Mouse (Mus musculus): ENCODE data around the gene Zcchc8. TPM values are rescaled to one million over a fixed set of nuclear protein-coding genes. Genes with fewer than 3 reads are reported as not detected.

The Zcchc8 gene
- polyA plus RNA-seq, 1 experiment from 2014 or later = 30.7 TPM

GRCm38 (mm10) chr5:123664329-123664728 is 56.6 kb downstream of the Zcchc8 start:
- H3K4me2 ChIP-seq = no peak overlapping the region
- H3K9me3 ChIP-seq (replicated peaks) = no peaks in the 10 kb centered on the region
- no peaks in the 10 kb centered on the region for H3K27me3 ChIP-seq
- H3K4me3 ChIP-seq (replicated peaks) = no peak overlapping the region
- DNase-seq (no peak), ATAC-seq (ENCODE audit: low read depth) (no peak)
- peaks cover 52% of the 10 kb centered on the region for H3K4me1 ChIP-seq (replicated peaks)
- H3K27ac ChIP-seq = no peak overlapping the region
- no peaks in the 10 kb centered on the region for H3K36me3 ChIP-seq
- H3K9ac ChIP-seq = no peak overlapping the region
- WGBS (ENCODE audit: insufficient replicate concordance) = 62% methylated on average over 7 of the region's 7 CpGs

GRCm38 (mm10) chr5:123662059-123662458 is 58.8 kb downstream of the Zcchc8 start:
- Histone ChIP-seq H3K27ac (peak overlapping the region; percentile 41; the same call in 1 of the 2 replicates), H3K4me3 (replicated peaks) (no peak overlapping the region), H3K4me2 (no peak overlapping the region), H3K9me3 (replicated peaks) (no peaks in the 10 kb centered on the region), H3K36me3 (no peaks in the 10 kb centered on the region), H3K4me1 (replicated peaks) (peaks cover 42% of the 10 kb centered on the region), H3K27me3 (no peaks in the 10 kb centered on the region), H3K9ac (no peak overlapping the region)
- WGBS (ENCODE audit: insufficient replicate concordance) = 9% methylated on average over 9 of the region's 9 CpGs
- DNase-seq (no peak), ATAC-seq (ENCODE audit: low read depth) (no peak)

- Histone ChIP-seq H3K4me3 (replicated peaks) (no peak overlapping the region), H3K4me1 (replicated peaks) (peaks cover 37% of the 10 kb centered on the region), H3K9me3 (replicated peaks) (no peaks in the 10 kb centered on the region), H3K36me3 (no peaks in the 10 kb centered on the region), H3K27me3 (no peaks in the 10 kb centered on the region), H3K9ac (no peak overlapping the region), H3K4me2 (no peak overlapping the region), H3K27ac (peak overlapping the region; percentile 41; the same call in 1 of the 2 replicates)
- no peak for ATAC-seq (ENCODE audit: low read depth)
- 51% methylated on average over 3 of the region's 3 CpGs for WGBS (ENCODE audit: insufficient replicate concordance)
- no peak for DNase-seq
Measured at GRCm38 (mm10) chr5:123661602-123662001, 59.3 kb downstream of the Zcchc8 start.

- no peak overlapping the region for H3K27ac ChIP-seq
- no peak overlapping the region for H3K9ac ChIP-seq
- H3K36me3 ChIP-seq = peaks cover 7% of the 10 kb centered on the region
- ATAC-seq (ENCODE audit: low read depth) (no peak), DNase-seq (no peak)
- H3K4me2 ChIP-seq = no peak overlapping the region
- no peaks in the 10 kb centered on the region for H3K27me3 ChIP-seq
- H3K9me3 ChIP-seq (replicated peaks) = no peaks in the 10 kb centered on the region
- H3K4me1 ChIP-seq (replicated peaks) = peaks cover 30% of the 10 kb centered on the region
- no peak overlapping the region for H3K4me3 ChIP-seq (replicated peaks)
- WGBS (ENCODE audit: insufficient replicate concordance) = 34% methylated on average over 7 of the region's 7 CpGs
Measured at GRCm38 (mm10) chr5:123657651-123658050, 63.2 kb downstream of the Zcchc8 start.

GRCm38 (mm10) chr5:123654937-123655336 is 66.0 kb downstream of the Zcchc8 start:
- 35% methylated on average over 5 of the region's 5 CpGs for WGBS (ENCODE audit: insufficient replicate concordance)
- H3K9me3 ChIP-seq (replicated peaks) = no peaks in the 10 kb centered on the region
- H3K27ac ChIP-seq = no peak overlapping the region
- H3K4me3 ChIP-seq (replicated peaks) = no peak overlapping the region
- H3K4me1 ChIP-seq (replicated peaks) = peaks cover 16% of the 10 kb centered on the region
- H3K4me2 ChIP-seq = no peak overlapping the region
- H3K27me3 ChIP-seq = no peaks in the 10 kb centered on the region
- ATAC-seq (ENCODE audit: low read depth) = peak; percentile 60
- no peak overlapping the region for H3K9ac ChIP-seq
- H3K36me3 ChIP-seq = peaks cover 7% of the 10 kb centered on the region
- no peak for DNase-seq

- H3K4me2 ChIP-seq = no peak overlapping the region
- H3K4me1 ChIP-seq (replicated peaks) = peaks cover 16% of the 10 kb centered on the region
- H3K36me3 ChIP-seq = peaks cover 7% of the 10 kb centered on the region
- DNase-seq = no peak
- H3K27ac ChIP-seq = no peak overlapping the region
- H3K9me3 ChIP-seq (replicated peaks) = no peaks in the 10 kb centered on the region
- no peak for ATAC-seq (ENCODE audit: low read depth)
- no peak overlapping the region for H3K4me3 ChIP-seq (replicated peaks)
- 78% methylated on average over 11 of the region's 11 CpGs for WGBS (ENCODE audit: insufficient replicate concordance)
- no peaks in the 10 kb centered on the region for H3K27me3 ChIP-seq
- H3K9ac ChIP-seq = no peak overlapping the region
Measured at GRCm38 (mm10) chr5:123653287-123653801, 67.6 kb downstream of the Zcchc8 start.

GRCm38 (mm10) chr5:123650825-123651224 is 70.1 kb downstream of the Zcchc8 start:
- 40% methylated on average over 2 of the region's 2 CpGs for WGBS (ENCODE audit: insufficient replicate concordance)
- no peaks in the 10 kb centered on the region for H3K27me3 ChIP-seq
- peaks cover 9% of the 10 kb centered on the region for H3K4me1 ChIP-seq (replicated peaks)
- no peak overlapping the region for H3K4me2 ChIP-seq
- no peak overlapping the region for H3K27ac ChIP-seq
- ATAC-seq (ENCODE audit: low read depth) (no peak), DNase-seq (no peak)
- H3K36me3 ChIP-seq = peaks cover 13% of the 10 kb centered on the region
- no peak overlapping the region for H3K9ac ChIP-seq
- H3K4me3 ChIP-seq (replicated peaks) = no peak overlapping the region
- H3K9me3 ChIP-seq (replicated peaks) = no peaks in the 10 kb centered on the region

Other genes starting within 250 kb of the Zcchc8 start
- gene Lrrc43, start 231.8 kb downstream of the Zcchc8 start, polyA plus RNA-seq (2015; fragmentation: Nextera tagmentation; extraction: Ambion mirVana) = not detected in 2 replicates
- gene Il31, start 231.6 kb downstream of the Zcchc8 start, polyA plus RNA-seq (2015; fragmentation: Nextera tagmentation; extraction: Ambion mirVana) = not detected in 2 replicates
- gene B3gnt4, start 210.6 kb downstream of the Zcchc8 start, polyA plus RNA-seq (2015; fragmentation: Nextera tagmentation; extraction: Ambion mirVana) = 0.07 TPM in 2 replicates
- gene Diablo, start 196.9 kb downstream of the Zcchc8 start, polyA plus RNA-seq (2015; fragmentation: Nextera tagmentation; extraction: Ambion mirVana) = 67.3 and 74.4 TPM in 2 replicates
- 0.18 and 0.21 TPM in 2 replicates for gene Gm49027, start 195.6 kb downstream of the Zcchc8 start, polyA plus RNA-seq (2015; fragmentation: Nextera tagmentation; extraction: Ambion mirVana)
- 20.7 and 21.1 TPM in 2 replicates for gene Vps33a, start 148.1 kb downstream of the Zcchc8 start, polyA plus RNA-seq (2015; fragmentation: Nextera tagmentation; extraction: Ambion mirVana)
- gene Clip1, start 36.5 kb downstream of the Zcchc8 start, polyA plus RNA-seq (2015; fragmentation: Nextera tagmentation; extraction: Ambion mirVana) = 12.4 and 13.4 TPM in 2 replicates
- gene Rsrc2, start 28.3 kb upstream of the Zcchc8 start, polyA plus RNA-seq (2015; fragmentation: Nextera tagmentation; extraction: Ambion mirVana) = 56.2 and 67.0 TPM in 2 replicates
- 22.6 and 26.0 TPM in 2 replicates for gene Kntc1, start 28.6 kb upstream of the Zcchc8 start, polyA plus RNA-seq (2015; fragmentation: Nextera tagmentation; extraction: Ambion mirVana)
- 0.10 and 0.16 TPM in 2 replicates for gene Hcar2, start 144.4 kb upstream of the Zcchc8 start, polyA plus RNA-seq (2015; fragmentation: Nextera tagmentation; extraction: Ambion mirVana)
- 0.09 and 0.14 TPM in 2 replicates for gene Hcar1, start 158.9 kb upstream of the Zcchc8 start, polyA plus RNA-seq (2015; fragmentation: Nextera tagmentation; extraction: Ambion mirVana)
- gene Denr, start 186.1 kb upstream of the Zcchc8 start, polyA plus RNA-seq (2015; fragmentation: Nextera tagmentation; extraction: Ambion mirVana) = 79.0 and 103 TPM in 2 replicates
- 0.92 and 1.2 TPM in 2 replicates for gene Gm43518, start 206.3 kb upstream of the Zcchc8 start, polyA plus RNA-seq (2015; fragmentation: Nextera tagmentation; extraction: Ambion mirVana)
- 3.6 and 4.1 TPM in 2 replicates for gene Ccdc62, start 209.6 kb upstream of the Zcchc8 start, polyA plus RNA-seq (2015; fragmentation: Nextera tagmentation; extraction: Ambion mirVana)